Mouse (Mus musculus): ENCODE results near the gene Recql. TPM values are rescaled to one million over a fixed set of nuclear protein-coding genes. Genes with fewer than 3 reads are reported as not detected.

The Recql gene
- total RNA-seq, 4 experiments from 2014 or later = 18.4 to 30.5 (median 22.4) TPM

Other genes with a start within 250 kb of the Recql start
- gene Slco1a6, start 178.6 kb downstream of the Recql start, total RNA-seq (2022) = under 1 TPM in 1 of 4 experiments, not detected in 3; 1.00 TPM
- gene Iapp, start 88.7 kb downstream of the Recql start, total RNA-seq (2022) = not detected
- gene Slco1a5, start 64.1 kb downstream of the Recql start, total RNA-seq (2022) = not detected
- gene Pyroxd1, start 41.4 kb downstream of the Recql start, total RNA-seq (2022) = 10 to 100 TPM; 14.5 to 17.1 (median 15.5) TPM
- 10 to 100 TPM; 31.1 to 33.6 (median 33.3) TPM for gene Golt1b, start 134 bp upstream of the Recql start, total RNA-seq (2022)
- gene Spx, start 26.4 kb upstream of the Recql start, total RNA-seq (2022) = 1 to 10 TPM in 3 of 4 experiments, under 1 TPM in 1; 0.44 to 2.1 (median 1.4) TPM
- not detected for gene Gys2, start 86.0 kb upstream of the Recql start, total RNA-seq (2022)
- gene Ldhb, start 120.9 kb upstream of the Recql start, total RNA-seq (2022) = 1,000 to 10,000 TPM in 1 of 4 experiments, 100 to 1,000 TPM in 3; 841 to 1,026 (median 936) TPM
- 1 to 10 TPM; 2.1 to 2.7 (median 2.4) TPM for gene Kcnj8, start 184.5 kb upstream of the Recql start, total RNA-seq (2022)

Data from left cerebral cortex, adult 8-10 months (tissue).